18 mouse cellular contexts compared by ENCODE assay signal in genomic region chr6:121033250-121033649, GRCm38 (mm10).
DNase-seq lines count a peak whose midpoint lies in the region; ATAC-seq and TF ChIP-seq lines count a peak whose summit lies in the region.
"Had no signal": no experiment of that assay in that cellular context is flagged by ENCODE, and none has a peak within 500 bp of the region (broad histone marks: within the 10 kb centered on the region; RNA-seq: fewer than 3 reads in every experiment).

No protein-coding gene starts in this region.

- no peaks in the 10 kb centered on the region for H3K4me1 ChIP-seq in embryonic facial prominence, embryonic 14.5 days (ENCODE audit: control insufficient read depth, insufficient read depth, low read length)
- H3K4me1 ChIP-seq in embryonic facial prominence, embryonic 10.5 days: peaks cover 4% of the 10 kb centered on the region
- H3K4me1 ChIP-seq in forebrain, embryonic 14.5 days (ENCODE audit: control insufficient read depth, insufficient read depth, low read length): no peaks in the 10 kb centered on the region
- H3K4me1 ChIP-seq: embryonic facial prominence, embryonic 13.5 days; forebrain, embryonic 13.5 days had no signal

- WGBS in embryonic facial prominence, embryonic 14.5 days: 94% methylated on average over 3 of the region's 3 CpGs
- 93% methylated on average over 3 of the region's 3 CpGs for WGBS in embryonic facial prominence, embryonic 10.5 days
- 92% methylated on average over 3 of the region's 3 CpGs for WGBS in forebrain, embryonic 14.5 days

- no peaks in the 10 kb centered on the region for H3K27me3 ChIP-seq in embryonic facial prominence, embryonic 14.5 days (replicated peaks; ENCODE audit: control insufficient read depth, insufficient read depth, low read length)
- H3K27me3 ChIP-seq in embryonic facial prominence, embryonic 10.5 days (replicated peaks; ENCODE audit: low read depth, poor library complexity, severe bottlenecking): no peaks in the 10 kb centered on the region
- H3K27me3 ChIP-seq in myocyte (ENCODE audit: control insufficient read depth, insufficient read depth, insufficient read length): no peaks in the 10 kb centered on the region
- no peaks in the 10 kb centered on the region for H3K27me3 ChIP-seq in forebrain, embryonic 14.5 days (replicated peaks; ENCODE audit: control insufficient read depth, insufficient read depth, low read length)
- H3K27me3 ChIP-seq: embryonic facial prominence, embryonic 13.5 days; forebrain, embryonic 13.5 days had no signal

- no peak overlapping the region for H3K9ac ChIP-seq in embryonic facial prominence, embryonic 14.5 days (ENCODE audit: low read depth, low read length)
- no peak overlapping the region for H3K9ac ChIP-seq in forebrain, embryonic 14.5 days (ENCODE audit: low read length)
- H3K9ac ChIP-seq: embryonic facial prominence, embryonic 13.5 days; forebrain, embryonic 13.5 days had no signal

- H3K27ac ChIP-seq in embryonic facial prominence, embryonic 14.5 days (replicated peaks; ENCODE audit: low read depth, low read length): no peak overlapping the region
- no peak overlapping the region for H3K27ac ChIP-seq in embryonic facial prominence, embryonic 10.5 days (replicated peaks)
- H3K27ac ChIP-seq in forebrain, embryonic 14.5 days (ENCODE audit: low read depth, low read length): no peak overlapping the region
- H3K27ac ChIP-seq: embryonic facial prominence, embryonic 13.5 days; forebrain, embryonic 13.5 days had no signal

- no peak overlapping the region for H3K4me2 ChIP-seq in embryonic facial prominence, embryonic 14.5 days (ENCODE audit: low read depth, low read length)
- H3K4me2 ChIP-seq in myocyte (ENCODE audit: low read depth): no peak overlapping the region
- no peak overlapping the region for H3K4me2 ChIP-seq in forebrain, embryonic 14.5 days (ENCODE audit: low read length)
- H3K4me2 ChIP-seq: embryonic facial prominence, embryonic 13.5 days; forebrain, embryonic 13.5 days had no signal

- TF ChIP-seq POLR2A in myocyte (IDR thresholded peaks at IDR 0.05; ENCODE audit: insufficient read length, low read depth): no peak

- H3ac ChIP-seq in myocyte (ENCODE audit: control insufficient read depth, insufficient read length): no peak overlapping the region

- H3K9me3 ChIP-seq in embryonic facial prominence, embryonic 14.5 days (ENCODE audit: control insufficient read depth, low read length): no peaks in the 10 kb centered on the region
- no peaks in the 10 kb centered on the region for H3K9me3 ChIP-seq in embryonic facial prominence, embryonic 10.5 days
- H3K9me3 ChIP-seq in forebrain, embryonic 14.5 days (replicated peaks; ENCODE audit: control insufficient read depth, low read length): no peaks in the 10 kb centered on the region
- H3K9me3 ChIP-seq: embryonic facial prominence, embryonic 13.5 days; forebrain, embryonic 13.5 days had no signal

- no peak for ATAC-seq in embryonic facial prominence, embryonic 14.5 days (ENCODE audit: low read depth)
- ATAC-seq in forebrain, embryonic 14.5 days: no peak
- ATAC-seq: forebrain, embryonic 13.5 days; forebrain, embryonic 16.5 days had no signal

- no peak overlapping the region for H3K4me3 ChIP-seq in embryonic facial prominence, embryonic 14.5 days (ENCODE audit: low read depth, low read length)
- no peak overlapping the region for H3K4me3 ChIP-seq in embryonic facial prominence, embryonic 10.5 days
- no peak overlapping the region for H3K4me3 ChIP-seq in myocyte
- H3K4me3 ChIP-seq in forebrain, embryonic 14.5 days (ENCODE audit: low read depth, low read length): no peak overlapping the region
- H3K4me3 ChIP-seq: embryonic facial prominence, embryonic 13.5 days; forebrain, embryonic 13.5 days had no signal

- H3K79me2 ChIP-seq in myocyte (ENCODE audit: control insufficient read depth, insufficient read depth): no peaks in the 10 kb centered on the region

- peak; percentile 38 for DNase-seq in embryonic facial prominence, embryonic 14.5 days (ENCODE audit: low spot score)
- no peak for DNase-seq in embryonic facial prominence, embryonic 10.5 days (ENCODE audit: low spot score)
- peak; percentile 18 for DNase-seq in A20 (ENCODE audit: low read depth, low spot score)
- peak; percentile 31 for DNase-seq in MN1 (ENCODE audit: low spot score)
- DNase-seq in forebrain, embryonic 14.5 days (ENCODE audit: low spot score): no peak
- no peak for DNase-seq in right cerebral cortex, adult 18-20 months
- DNase-seq: adrenal gland, adult 2 months; adrenal gland, postnatal 10 days; adrenal gland, postnatal 25 days; cerebellum, adult 11 months; cerebellum, adult 18-20 months; cerebellum, adult 8-10 months; cerebellum, adult 9-11 months; cerebellum, postnatal 14 days had no signal

- peaks cover 74% of the 10 kb centered on the region for H3K36me3 ChIP-seq in embryonic facial prominence, embryonic 14.5 days (ENCODE audit: control insufficient read depth, insufficient read depth, low read length)
- peaks cover 97% of the 10 kb centered on the region for H3K36me3 ChIP-seq in embryonic facial prominence, embryonic 10.5 days (replicated peaks)
- H3K36me3 ChIP-seq in myocyte (ENCODE audit: control insufficient read depth, insufficient read depth): peaks cover 11% of the 10 kb centered on the region
- peaks cover 79% of the 10 kb centered on the region for H3K36me3 ChIP-seq in forebrain, embryonic 14.5 days (ENCODE audit: control insufficient read depth, insufficient read depth, low read length)

TF ChIP-seq in myocyte, 11 proteins besides CTCF, POLR2A, EP300 and RAD21:
- TF ChIP-seq TCF3 (IDR thresholded peaks at IDR 0.05; ENCODE audit: insufficient read length, low read depth) (no peak), E2F4 (IDR thresholded peaks at IDR 0.05; ENCODE audit: insufficient read depth) (no peak), MYOD1 (IDR thresholded peaks at IDR 0.05; ENCODE audit: control insufficient read depth in 1 of 3, insufficient read length in 2 of 3, low read depth in 2 of 3) (peak in 1 of 3 experiments; percentile 74), REST (IDR thresholded peaks at IDR 0.05; ENCODE audit: insufficient read depth, insufficient read length) (no peak), MAX (IDR thresholded peaks at IDR 0.05; ENCODE audit: low read depth) (no peak), SRF (IDR thresholded peaks at IDR 0.05; ENCODE audit: control insufficient read depth, insufficient read length, low read depth) (no peak), TCF12 (IDR thresholded peaks at IDR 0.05; ENCODE audit: insufficient read depth, poor library complexity, severe bottlenecking) (no peak), USF1 (IDR thresholded peaks at IDR 0.05; ENCODE audit: low read depth) (no peak), POLR2AphosphoS2 (IDR thresholded peaks at IDR 0.05; ENCODE audit: insufficient read length, low read depth) (no peak), MYOG (IDR thresholded peaks at IDR 0.05; ENCODE audit: control insufficient read depth in 1 of 3, insufficient read depth in 1 of 3, insufficient read length in 2 of 3, low read depth in 2 of 3) (peak in 2 of 3 experiments; percentile 7 to 74), CEBPB (IDR thresholded peaks at IDR 0.05; ENCODE audit: insufficient read depth, poor library complexity, severe bottlenecking) (no peak)

Comparison
In these comparisons a context has a peak if more than half of its experiments do, and no peak if none do; other contexts are left out.
1. DNase-seq: peak in embryonic facial prominence, embryonic 14.5 days (single experiment), A20 (single experiment) and MN1 (single experiment); none in embryonic facial prominence, embryonic 10.5 days (single experiment), forebrain, embryonic 14.5 days (single experiment) and right cerebral cortex, adult 18-20 months (single experiment).